Mouse (Mus musculus): ENCODE data around the gene Fam216b. TPM values are rescaled to one million over a fixed set of nuclear protein-coding genes. Genes with fewer than 3 reads are reported as not detected.

Fam216b gene
- polyA plus RNA-seq, 1 experiment from 2014 or later, result not detected

GRCm38 (mm10) chr14:78109419-78109818 lies 20.6 kb upstream of the Fam216b start:
- WGBS (ENCODE audit: insufficient replicate concordance), result 58% methylated on average over 4 of the region's 4 CpGs
- no peak overlapping the region for H3K27ac ChIP-seq (ENCODE audit: low read length)

GRCm38 (mm10) chr14:78108388-78108787 lies 19.6 kb upstream of the Fam216b start:
- Histone ChIP-seq H3K9me3 (replicated peaks; ENCODE audit: control insufficient read depth, low read length) (no peaks in the 10 kb centered on the region), H3K27me3 (ENCODE audit: control insufficient read depth, insufficient read depth, low read depth, low read length) (no peaks in the 10 kb centered on the region), H3K9ac (ENCODE audit: low read depth, low read length) (no peak overlapping the region), H3K27ac (ENCODE audit: low read length) (no peak overlapping the region), H3K36me3 (ENCODE audit: control insufficient read depth, insufficient read depth) (no peaks in the 10 kb centered on the region), H3K4me3 (ENCODE audit: low read depth, low read length) (no peak overlapping the region), H3K4me2 (ENCODE audit: low read depth, low read length) (no peak overlapping the region), H3K4me1 (ENCODE audit: control insufficient read depth, low read depth, low read length) (no peaks in the 10 kb centered on the region; the same call in 1 of the 2 replicates)
- whole genome bisulfite sequencing (ENCODE audit: insufficient replicate concordance), result 65% methylated on average over 3 of the region's 3 CpGs
- no peak for ATAC-seq (ENCODE audit: low read depth)

More at GRCm38 (mm10) chr14:78109419-78109818, 20.6 kb upstream of the Fam216b start:
- Histone ChIP-seq H3K36me3 (ENCODE audit: control insufficient read depth, insufficient read depth) (no peaks in the 10 kb centered on the region), H3K4me2 (ENCODE audit: low read depth, low read length) (no peak overlapping the region), H3K9me3 (replicated peaks; ENCODE audit: control insufficient read depth, low read length) (no peaks in the 10 kb centered on the region), H3K4me3 (ENCODE audit: low read depth, low read length) (no peak overlapping the region), H3K9ac (ENCODE audit: low read depth, low read length) (no peak overlapping the region), H3K27me3 (ENCODE audit: control insufficient read depth, insufficient read depth, low read depth, low read length) (no peaks in the 10 kb centered on the region), H3K4me1 (ENCODE audit: control insufficient read depth, low read depth, low read length) (no peaks in the 10 kb centered on the region; the same call in 1 of the 2 replicates)
- ATAC-seq (ENCODE audit: low read depth), result no peak

GRCm38 (mm10) chr14:78089591-78089990 lies 784 bp upstream of the Fam216b start:
- H3K27ac ChIP-seq (ENCODE audit: low read length), result no peak overlapping the region
- no peak for ATAC-seq (ENCODE audit: low read depth)
- no peak overlapping the region for H3K9ac ChIP-seq (ENCODE audit: low read depth, low read length)
- no peak overlapping the region for H3K4me3 ChIP-seq (ENCODE audit: low read depth, low read length)
- H3K9me3 ChIP-seq (replicated peaks; ENCODE audit: control insufficient read depth, low read length), result no peaks in the 10 kb centered on the region
- no peaks in the 10 kb centered on the region for H3K4me1 ChIP-seq (ENCODE audit: control insufficient read depth, low read depth, low read length)
- H3K27me3 ChIP-seq (ENCODE audit: control insufficient read depth, insufficient read depth, low read depth, low read length), result no peaks in the 10 kb centered on the region
- H3K4me2 ChIP-seq (ENCODE audit: low read depth, low read length), result no peak overlapping the region
- WGBS (ENCODE audit: insufficient replicate concordance), result 51% methylated on average over 4 of the region's 4 CpGs
- H3K36me3 ChIP-seq (ENCODE audit: control insufficient read depth, insufficient read depth), result no peaks in the 10 kb centered on the region

GRCm38 (mm10) chr14:78083465-78083864 lies 5.3 kb downstream of the Fam216b start:
- Histone ChIP-seq H3K36me3 (ENCODE audit: control insufficient read depth, insufficient read depth) (no peaks in the 10 kb centered on the region), H3K9ac (ENCODE audit: low read depth, low read length) (no peak overlapping the region), H3K4me2 (ENCODE audit: low read depth, low read length) (no peak overlapping the region), H3K27ac (ENCODE audit: low read length) (no peak overlapping the region), H3K27me3 (ENCODE audit: control insufficient read depth, insufficient read depth, low read depth, low read length) (no peaks in the 10 kb centered on the region), H3K4me1 (ENCODE audit: control insufficient read depth, low read depth, low read length) (no peaks in the 10 kb centered on the region), H3K9me3 (replicated peaks; ENCODE audit: control insufficient read depth, low read length) (no peaks in the 10 kb centered on the region), H3K4me3 (ENCODE audit: low read depth, low read length) (no peak overlapping the region)
- ATAC-seq (ENCODE audit: low read depth), result no peak
- WGBS (ENCODE audit: insufficient replicate concordance), result 51% methylated on average over 5 of the region's 5 CpGs

- Histone ChIP-seq H3K36me3 (ENCODE audit: control insufficient read depth, insufficient read depth) (no peaks in the 10 kb centered on the region), H3K4me3 (ENCODE audit: low read depth, low read length) (no peak overlapping the region), H3K4me2 (ENCODE audit: low read depth, low read length) (no peak overlapping the region), H3K9me3 (replicated peaks; ENCODE audit: control insufficient read depth, low read length) (no peaks in the 10 kb centered on the region), H3K27ac (ENCODE audit: low read length) (no peak overlapping the region), H3K9ac (ENCODE audit: low read depth, low read length) (no peak overlapping the region), H3K27me3 (ENCODE audit: control insufficient read depth, insufficient read depth, low read depth, low read length) (no peaks in the 10 kb centered on the region), H3K4me1 (ENCODE audit: control insufficient read depth, low read depth, low read length) (no peaks in the 10 kb centered on the region)
- WGBS (ENCODE audit: insufficient replicate concordance), result 10% methylated on average over 2 of the region's 2 CpGs
- ATAC-seq (ENCODE audit: low read depth), result no peak
Observed at GRCm38 (mm10) chr14:78077508-78077907, 11.3 kb downstream of the Fam216b start.

- no peak overlapping the region for H3K4me3 ChIP-seq (ENCODE audit: low read depth, low read length)
- no peak overlapping the region for H3K4me2 ChIP-seq (ENCODE audit: low read depth, low read length)
- H3K36me3 ChIP-seq (ENCODE audit: control insufficient read depth, insufficient read depth), result no peaks in the 10 kb centered on the region
- no peaks in the 10 kb centered on the region for H3K27me3 ChIP-seq (ENCODE audit: control insufficient read depth, insufficient read depth, low read depth, low read length)
- ATAC-seq (ENCODE audit: low read depth), result no peak
- H3K9me3 ChIP-seq (replicated peaks; ENCODE audit: control insufficient read depth, low read length), result no peaks in the 10 kb centered on the region
- 63% methylated on average over 9 of the region's 9 CpGs for WGBS (ENCODE audit: insufficient replicate concordance)
- H3K4me1 ChIP-seq (ENCODE audit: control insufficient read depth, low read depth, low read length), result no peaks in the 10 kb centered on the region
- no peak overlapping the region for H3K27ac ChIP-seq (ENCODE audit: low read length)
- no peak overlapping the region for H3K9ac ChIP-seq (ENCODE audit: low read depth, low read length)
Observed at GRCm38 (mm10) chr14:78065938-78066710, 22.7 kb downstream of the Fam216b start.

GRCm38 (mm10) chr14:78062484-78062883 lies 26.3 kb downstream of the Fam216b start:
- H3K9ac ChIP-seq (ENCODE audit: low read depth, low read length), result no peak overlapping the region
- no peaks in the 10 kb centered on the region for H3K36me3 ChIP-seq (ENCODE audit: control insufficient read depth, insufficient read depth)
- no peak for ATAC-seq (ENCODE audit: low read depth)
- no peak overlapping the region for H3K4me3 ChIP-seq (ENCODE audit: low read depth, low read length)
- H3K4me1 ChIP-seq (ENCODE audit: control insufficient read depth, low read depth, low read length), result no peaks in the 10 kb centered on the region
- no peak overlapping the region for H3K4me2 ChIP-seq (ENCODE audit: low read depth, low read length)
- H3K27me3 ChIP-seq (ENCODE audit: control insufficient read depth, insufficient read depth, low read depth, low read length), result no peaks in the 10 kb centered on the region
- no peak overlapping the region for H3K27ac ChIP-seq (ENCODE audit: low read length)
- 75% methylated on average over 11 of the region's 11 CpGs for WGBS (ENCODE audit: insufficient replicate concordance)
- no peaks in the 10 kb centered on the region for H3K9me3 ChIP-seq (replicated peaks; ENCODE audit: control insufficient read depth, low read length)

GRCm38 (mm10) chr14:78060609-78060951 lies 28.2 kb downstream of the Fam216b start:
- Histone ChIP-seq H3K9me3 (replicated peaks; ENCODE audit: control insufficient read depth, low read length) (no peaks in the 10 kb centered on the region), H3K36me3 (ENCODE audit: control insufficient read depth, insufficient read depth) (no peaks in the 10 kb centered on the region), H3K9ac (ENCODE audit: low read depth, low read length) (no peak overlapping the region), H3K27ac (ENCODE audit: low read length) (no peak overlapping the region), H3K27me3 (ENCODE audit: control insufficient read depth, insufficient read depth, low read depth, low read length) (no peaks in the 10 kb centered on the region), H3K4me1 (ENCODE audit: control insufficient read depth, low read depth, low read length) (no peaks in the 10 kb centered on the region), H3K4me2 (ENCODE audit: low read depth, low read length) (no peak overlapping the region), H3K4me3 (ENCODE audit: low read depth, low read length) (no peak overlapping the region)
- ATAC-seq (ENCODE audit: low read depth), result no peak
- 61% methylated on average over 6 of the region's 6 CpGs for WGBS (ENCODE audit: insufficient replicate concordance)

- 59% methylated on average over 9 of the region's 9 CpGs for WGBS (ENCODE audit: insufficient replicate concordance)
- no peaks in the 10 kb centered on the region for H3K9me3 ChIP-seq (replicated peaks; ENCODE audit: control insufficient read depth, low read length)
Observed at GRCm38 (mm10) chr14:78059878-78060608, 28.8 kb downstream of the Fam216b start.

More at GRCm38 (mm10) chr14:78059878-78060608, 28.8 kb downstream of the Fam216b start:
- Histone ChIP-seq H3K4me2 (ENCODE audit: low read depth, low read length) (no peak overlapping the region), H3K27me3 (ENCODE audit: control insufficient read depth, insufficient read depth, low read depth, low read length) (no peaks in the 10 kb centered on the region), H3K4me3 (ENCODE audit: low read depth, low read length) (no peak overlapping the region), H3K4me1 (ENCODE audit: control insufficient read depth, low read depth, low read length) (no peaks in the 10 kb centered on the region), H3K27ac (ENCODE audit: low read length) (no peak overlapping the region), H3K36me3 (ENCODE audit: control insufficient read depth, insufficient read depth) (no peaks in the 10 kb centered on the region), H3K9ac (ENCODE audit: low read depth, low read length) (no peak overlapping the region)
- no peak for ATAC-seq (ENCODE audit: low read depth)
